Mouse (Mus musculus): Measurements from ENCODE around the gene Gm49383.
"Not testable (repeated sequence)": the region's sequence is repeated elsewhere in the genome, so short reads cannot be mapped to it uniquely, and the experiment has no call there.

Gm49383 gene

DNA sequence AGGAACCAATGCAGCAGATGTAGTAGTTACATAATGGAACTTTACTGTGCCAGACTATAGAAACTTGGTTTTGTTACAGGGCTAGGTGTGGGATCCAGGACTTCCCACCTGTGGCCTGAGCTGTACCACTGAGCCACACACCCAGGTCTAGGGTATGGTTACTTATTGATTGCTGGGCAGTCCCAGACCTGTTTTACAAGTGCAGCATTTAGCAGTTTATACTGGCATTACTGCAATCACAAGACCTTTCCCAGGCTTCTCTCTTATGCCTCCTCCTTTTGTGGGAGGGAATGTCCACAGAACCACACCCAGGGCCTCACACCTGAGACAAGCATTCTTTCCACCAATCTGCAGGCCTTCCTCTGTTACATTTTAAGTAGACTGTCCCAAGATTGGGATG lies 2.1 kb upstream of the Gm49383 start:
- no peak for DNase-seq (ENCODE audit: low read depth)

DNA sequence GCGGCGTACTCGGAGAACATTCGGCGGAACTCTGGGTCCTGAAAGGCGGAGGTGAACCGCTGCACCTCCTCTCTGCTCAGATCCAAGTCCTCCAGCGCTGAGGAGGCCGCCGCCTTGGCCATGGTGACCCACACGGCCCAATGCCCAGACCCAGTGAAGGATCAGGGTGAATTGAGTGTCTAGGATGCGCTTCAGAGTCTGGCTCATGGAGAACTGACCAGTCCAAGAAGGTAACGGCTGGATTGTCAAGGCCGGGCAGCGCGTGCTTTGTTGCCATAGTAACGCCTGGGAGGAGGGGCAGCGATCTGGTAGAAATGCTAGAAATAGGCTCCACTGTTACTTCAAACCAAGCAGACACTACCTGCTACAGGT lies 1.2 kb upstream of the Gm49383 start, which contains the start of gene Dnaaf2:
Gene Dnaaf2 (minus strand): TSS at position 266 of the 372 bp plus-strand sequence.
- peak; percentile 84 for DNase-seq (ENCODE audit: low read depth)

DNA sequence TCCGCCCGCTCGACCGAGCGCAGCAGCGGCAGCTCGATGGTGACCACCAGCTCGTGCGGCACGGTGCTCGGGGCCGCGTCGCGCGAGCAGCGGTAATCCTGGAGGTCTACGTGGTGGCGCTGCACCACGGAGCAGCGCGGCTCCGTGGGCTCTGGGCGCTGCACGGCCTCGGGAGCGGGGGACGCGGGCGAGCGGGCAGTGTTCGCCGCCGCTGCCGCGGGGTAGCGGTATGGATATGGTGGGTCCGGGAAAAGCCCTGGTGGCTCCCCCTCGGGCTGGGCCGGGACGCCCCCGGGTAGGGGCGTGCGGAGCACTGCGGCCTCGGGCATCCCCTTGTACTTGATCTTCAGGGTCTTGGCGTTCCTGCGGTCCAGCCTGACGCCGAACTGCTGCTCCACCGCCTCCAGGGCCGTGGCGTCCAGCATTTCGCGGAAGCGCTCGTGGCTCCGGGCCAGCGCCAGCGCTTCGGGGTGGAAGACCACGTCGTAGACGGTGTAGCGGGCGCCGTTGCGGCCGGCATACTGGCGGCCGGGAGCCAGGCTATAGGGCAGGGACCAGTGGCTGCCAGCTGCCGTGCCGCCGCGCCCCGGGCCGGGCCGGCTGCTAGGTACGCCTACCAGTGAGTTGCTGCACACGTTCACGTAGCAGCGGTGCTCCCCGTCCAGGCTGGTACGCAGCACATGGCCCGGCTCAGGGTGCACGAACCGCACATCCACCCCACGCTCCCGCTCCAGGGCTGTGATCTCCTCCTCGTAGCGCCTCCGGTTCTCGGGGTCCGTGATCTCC lies 667 bp upstream of the Gm49383 start:
- peak; percentile 69 for DNase-seq (ENCODE audit: low read depth)

DNA sequence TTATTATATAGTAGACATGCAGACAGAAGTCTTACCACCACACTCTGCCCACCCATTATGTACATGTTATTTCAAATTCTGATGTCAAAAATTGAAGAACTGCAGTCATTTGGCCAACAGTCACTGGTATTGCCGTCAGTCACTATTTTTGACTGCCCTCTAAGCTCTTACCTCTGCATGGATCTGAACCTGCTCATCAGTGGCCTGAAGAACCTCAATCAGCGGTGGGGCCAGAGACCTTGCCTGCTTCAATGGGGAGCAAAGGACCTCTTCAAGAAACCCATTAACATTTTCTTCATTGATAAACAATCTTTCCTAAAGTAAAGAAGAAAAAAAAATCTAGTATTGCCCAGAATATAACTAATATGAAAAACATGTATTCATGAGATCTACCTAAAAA lies 4.3 kb downstream of the Gm49383 start:
- no peak for DNase-seq (ENCODE audit: low read depth)

DNA sequence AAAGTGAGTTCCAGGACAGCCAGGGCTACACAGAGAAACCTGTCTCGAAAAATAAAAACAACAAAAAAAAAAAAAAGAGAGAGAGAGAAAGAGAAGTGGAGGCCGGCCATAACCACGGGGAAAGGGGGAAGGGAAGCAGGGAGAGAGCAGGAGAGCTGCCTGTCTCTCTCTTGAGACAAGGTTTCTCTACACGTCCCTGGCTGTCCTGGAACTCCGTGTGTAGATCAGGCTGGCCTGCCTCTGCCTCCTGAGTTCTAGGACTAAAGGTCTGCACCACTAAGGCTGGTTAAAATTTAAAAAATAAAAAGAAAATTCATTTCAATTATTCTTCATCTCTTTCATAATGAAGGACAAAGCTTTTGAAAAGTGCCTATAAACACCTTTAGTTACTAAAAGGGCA lies 5.5 kb downstream of the Gm49383 start:
- no peak for DNase-seq (ENCODE audit: low read depth)

DNA sequence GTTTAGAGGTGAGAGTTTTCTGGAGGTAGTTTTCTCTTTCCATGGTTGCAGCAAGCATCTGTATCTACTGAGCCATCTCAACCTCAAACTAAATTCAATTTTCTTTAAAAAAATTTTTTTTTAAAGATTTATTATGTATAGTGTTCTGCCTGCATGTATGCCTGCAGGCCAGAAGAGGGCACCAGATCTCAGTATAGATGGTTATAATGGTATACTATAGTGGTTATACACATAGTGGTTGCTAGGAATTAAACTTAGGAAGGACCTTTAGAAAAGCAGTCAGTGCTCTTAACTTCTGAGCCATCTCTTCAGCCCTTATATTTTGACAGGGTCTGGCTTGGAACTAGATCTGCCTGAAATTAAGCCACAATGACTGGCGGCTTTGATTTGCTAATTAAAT lies 6.4 kb downstream of the Gm49383 start:
- peak; percentile 46 for DNase-seq (ENCODE audit: low read depth)

DNA sequence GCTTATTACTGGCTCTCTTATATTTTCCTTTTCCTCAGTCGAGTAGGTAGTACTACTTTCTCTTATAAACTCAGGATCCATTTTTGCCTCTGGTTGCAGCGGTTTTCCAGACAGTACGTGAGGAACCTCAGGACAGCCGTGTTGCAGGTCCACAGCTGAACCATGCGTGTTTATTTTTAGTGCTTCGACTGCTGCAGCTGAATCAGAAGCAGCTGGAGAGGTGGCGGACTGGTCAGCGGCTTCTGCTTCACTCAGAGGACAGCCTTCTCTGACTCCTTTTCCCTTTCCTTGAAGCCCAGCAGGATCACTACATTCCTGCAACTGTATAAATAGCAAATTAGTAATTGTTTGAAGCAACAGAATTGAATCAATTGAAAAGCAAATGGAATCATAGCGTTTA lies 6.8 kb downstream of the Gm49383 start:
- DNase-seq (ENCODE audit: low read depth): no peak

DNA sequence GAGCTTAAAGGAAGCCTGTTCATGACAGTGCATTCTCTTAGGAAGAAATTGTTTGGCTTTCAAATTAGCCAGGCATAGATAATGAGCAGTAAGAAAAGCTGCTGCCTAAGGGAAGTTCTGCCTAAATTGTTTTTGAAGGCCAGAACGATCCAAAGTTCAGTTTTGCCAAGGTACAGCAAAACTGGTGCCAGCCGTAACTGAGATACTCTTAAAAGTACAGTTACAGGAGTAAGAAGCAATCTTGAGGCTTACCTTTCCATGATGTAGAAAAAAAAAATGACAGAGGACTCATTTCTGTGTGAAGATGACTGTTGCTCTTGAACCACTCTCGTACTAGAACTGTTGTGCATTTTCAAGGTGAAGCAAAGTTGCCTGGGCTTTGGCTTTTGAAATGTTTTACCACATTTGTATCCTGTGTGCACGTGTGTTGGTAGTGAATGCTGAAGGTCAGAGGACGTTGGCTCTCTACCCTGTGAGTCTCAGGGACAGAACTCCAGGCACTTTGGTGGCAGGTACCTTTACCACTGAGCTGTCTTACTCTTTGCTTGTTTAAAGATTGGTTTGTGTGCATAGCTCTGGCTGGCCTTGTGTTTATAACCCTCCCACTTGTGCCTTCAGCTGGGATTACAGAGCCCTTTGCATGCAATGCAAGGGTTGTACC lies 10.0 kb downstream of the Gm49383 start:
- DNase-seq (ENCODE audit: low read depth): no peak

DNA sequence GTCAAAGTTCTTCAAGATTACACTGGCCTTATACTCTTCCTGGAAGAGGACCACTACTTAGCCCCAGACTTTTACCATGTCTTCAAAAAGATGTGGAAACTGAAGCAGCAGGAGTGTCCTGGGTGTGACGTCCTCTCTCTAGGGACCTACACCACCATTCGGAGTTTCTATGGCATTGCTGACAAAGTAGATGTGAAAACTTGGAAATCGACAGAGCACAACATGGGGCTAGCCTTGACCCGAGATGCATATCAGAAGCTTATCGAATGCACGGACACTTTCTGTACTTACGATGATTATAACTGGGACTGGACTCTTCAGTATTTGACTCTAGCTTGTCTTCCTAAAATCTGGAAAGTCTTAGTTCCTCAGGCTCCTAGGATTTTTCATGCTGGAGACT lies 11.5 kb downstream of the Gm49383 start:
- DNase-seq (ENCODE audit: low read depth): no peak

DNA sequence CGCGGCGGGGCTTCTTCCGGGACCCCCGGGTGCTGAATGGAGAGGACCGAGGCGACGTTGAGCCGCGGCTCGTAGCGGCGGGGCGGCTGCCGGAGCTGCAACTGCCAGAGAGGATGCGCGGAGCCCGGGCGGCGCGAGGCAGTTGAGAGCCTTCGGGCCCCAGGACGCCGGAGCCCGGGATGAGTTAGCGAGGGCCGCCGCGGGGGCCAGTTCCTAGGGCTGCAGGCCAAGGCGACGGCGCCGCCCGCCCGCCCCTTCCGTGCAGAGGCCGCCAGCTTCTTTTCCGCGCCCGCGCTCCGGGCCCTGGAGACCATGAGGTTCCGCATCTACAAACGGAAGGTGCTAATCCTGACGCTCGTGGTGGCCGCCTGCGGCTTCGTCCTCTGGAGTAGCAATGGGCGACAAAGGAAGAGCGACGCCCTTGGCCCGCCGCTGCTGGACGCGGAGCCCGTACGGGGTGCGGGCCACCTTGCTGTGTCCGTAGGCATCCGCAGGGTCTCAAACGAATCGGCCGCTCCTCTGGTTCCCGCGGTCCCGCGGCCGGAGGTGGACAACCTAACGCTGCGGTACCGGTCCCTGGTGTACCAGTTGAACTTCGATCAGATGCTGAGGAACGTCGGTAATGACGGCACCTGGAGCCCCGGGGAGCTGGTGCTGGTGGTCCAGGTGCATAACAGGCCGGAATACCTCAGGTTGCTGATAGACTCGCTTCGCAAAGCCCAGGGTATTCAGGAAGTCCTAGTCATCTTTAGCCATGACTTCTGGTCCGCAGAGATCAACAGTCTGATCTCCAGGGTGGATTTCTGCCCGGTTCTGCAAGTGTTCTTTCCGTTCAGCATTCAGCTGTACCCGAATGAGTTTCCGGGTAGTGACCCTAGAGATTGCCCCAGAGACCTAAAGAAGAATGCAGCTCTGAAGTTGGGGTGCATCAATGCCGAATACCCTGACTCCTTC lies 12.3 kb downstream of the Gm49383 start:
- peak; percentile 60 for DNase-seq (ENCODE audit: low read depth)

DNA sequence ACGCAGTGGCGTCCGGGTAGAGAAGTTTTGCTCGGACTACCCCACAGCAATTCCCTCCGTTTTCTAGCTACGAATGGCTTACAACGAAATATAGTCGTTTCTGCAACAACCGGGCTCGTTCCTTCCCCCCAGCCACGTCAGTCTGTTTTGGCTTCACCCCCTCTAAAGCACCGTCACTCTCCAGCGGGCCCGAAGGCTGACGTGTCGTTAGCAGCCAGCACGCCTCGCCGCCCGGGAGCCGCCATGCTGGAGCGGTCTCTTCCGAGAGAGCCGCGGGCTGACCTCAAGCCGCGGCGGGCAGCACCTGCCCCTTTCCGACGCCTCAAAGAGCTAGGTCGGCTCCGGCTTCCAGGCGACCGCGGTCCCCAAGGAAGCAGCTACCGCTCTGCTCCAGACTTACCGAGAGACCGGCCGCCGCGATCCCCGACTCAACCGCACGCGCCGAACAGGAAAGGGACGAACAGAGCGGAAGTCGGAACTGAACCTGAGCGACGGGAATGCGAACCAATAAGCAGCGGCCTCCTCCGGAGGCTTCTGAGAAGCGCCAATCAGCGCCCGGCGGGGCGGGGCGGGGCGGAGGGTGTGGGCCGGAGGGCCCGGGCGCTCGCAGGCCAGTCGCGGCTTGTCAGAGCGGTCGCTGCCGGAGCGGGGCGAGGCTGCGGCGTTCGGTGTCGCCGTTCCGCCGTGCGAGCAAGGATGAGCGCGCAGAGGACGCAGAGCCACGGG lies 13.2 kb downstream of the Gm49383 start, which contains the start of the genes Rpl36al and Mgat2:
Gene Rpl36al (minus strand): TSS at position 501 of the 726 bp plus-strand sequence.
Gene Mgat2 (plus strand): TSS at position 575 of the 726 bp plus-strand sequence.
- peak; percentile 100 for DNase-seq (ENCODE audit: low read depth)

DNA sequence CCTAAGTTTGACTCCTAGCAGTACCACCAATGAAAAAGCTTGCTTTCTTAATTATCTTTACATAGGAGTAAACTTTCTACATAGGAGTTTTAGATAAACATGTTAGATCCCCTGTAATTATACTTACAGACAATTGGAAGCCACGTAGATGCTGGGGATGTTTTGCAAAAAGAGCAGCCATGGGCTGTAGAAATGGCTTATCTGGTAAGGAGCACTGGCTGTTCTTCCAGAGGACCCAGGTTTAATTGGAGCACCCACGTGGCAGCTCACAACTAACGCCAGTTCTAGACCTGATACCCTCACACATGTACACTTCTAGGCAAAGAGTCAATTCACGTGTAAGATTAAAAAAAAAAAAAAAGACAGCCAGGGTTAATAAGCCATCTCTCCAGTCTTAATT lies 15.1 kb downstream of the Gm49383 start:
- DNase-seq (ENCODE audit: low read depth): no peak

DNA sequence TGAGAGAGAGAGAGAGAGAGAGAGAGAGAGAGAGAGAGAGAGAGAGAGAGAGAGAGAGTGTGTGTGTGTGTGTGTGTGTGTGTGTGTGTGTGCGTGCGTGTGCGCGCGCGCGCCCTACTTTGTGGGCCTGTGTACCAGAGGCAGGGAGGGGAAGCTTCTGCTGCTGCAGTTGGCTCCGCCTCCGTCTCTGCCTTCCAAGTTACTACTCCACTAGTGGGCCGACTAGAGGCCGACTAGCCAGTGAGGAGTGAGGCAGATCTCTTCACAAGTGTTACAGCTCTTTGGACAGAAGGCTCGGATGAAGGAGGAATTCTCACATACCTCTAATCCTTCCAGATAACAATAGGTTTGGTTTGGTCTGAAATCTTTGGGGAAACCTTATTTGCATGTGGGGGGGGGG lies 17.5 kb downstream of the Gm49383 start:
- no peak for DNase-seq (ENCODE audit: low read depth)

DNA sequence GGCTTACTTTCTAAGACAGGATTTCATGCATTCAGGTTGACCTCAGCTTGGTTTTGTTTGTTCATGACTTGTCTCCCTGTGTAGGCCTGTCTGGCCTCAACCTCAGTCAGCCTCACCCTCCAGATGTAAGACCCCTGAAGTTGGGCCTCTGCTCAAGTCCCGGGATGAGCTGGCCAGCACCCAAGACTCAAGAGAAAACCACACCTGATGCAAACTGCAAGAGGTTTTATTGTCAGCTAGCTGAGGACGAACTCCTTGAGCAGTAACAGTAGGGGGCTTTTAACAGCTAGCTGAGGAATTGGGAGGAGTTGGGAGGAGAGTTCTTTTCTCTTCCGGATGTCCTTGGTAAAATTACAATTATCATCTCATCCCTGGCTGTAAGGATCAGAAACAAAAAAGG lies 19.4 kb downstream of the Gm49383 start:
- DNase-seq (ENCODE audit: low read depth): no peak

DNA sequence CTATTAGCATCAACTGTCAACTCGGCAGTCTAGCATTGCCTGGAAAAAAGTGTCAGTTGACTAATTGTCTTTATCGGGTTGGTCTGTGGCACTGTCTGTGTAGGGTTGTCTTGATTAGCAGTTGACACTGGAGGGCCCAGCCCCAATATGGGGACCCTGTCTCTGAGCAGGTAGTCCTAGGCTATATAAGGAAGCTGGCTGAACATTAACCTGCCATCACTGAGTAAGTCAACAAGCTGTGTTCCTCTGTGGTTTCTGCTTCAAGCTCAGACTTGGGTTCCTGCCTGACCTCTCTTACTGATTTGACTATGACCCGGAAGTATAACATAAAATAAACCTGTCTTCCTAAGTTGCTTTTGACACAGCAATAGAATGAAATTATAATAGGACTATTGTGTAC lies 20.9 kb downstream of the Gm49383 start:
- DNase-seq (ENCODE audit: low read depth): no peak

DNA sequence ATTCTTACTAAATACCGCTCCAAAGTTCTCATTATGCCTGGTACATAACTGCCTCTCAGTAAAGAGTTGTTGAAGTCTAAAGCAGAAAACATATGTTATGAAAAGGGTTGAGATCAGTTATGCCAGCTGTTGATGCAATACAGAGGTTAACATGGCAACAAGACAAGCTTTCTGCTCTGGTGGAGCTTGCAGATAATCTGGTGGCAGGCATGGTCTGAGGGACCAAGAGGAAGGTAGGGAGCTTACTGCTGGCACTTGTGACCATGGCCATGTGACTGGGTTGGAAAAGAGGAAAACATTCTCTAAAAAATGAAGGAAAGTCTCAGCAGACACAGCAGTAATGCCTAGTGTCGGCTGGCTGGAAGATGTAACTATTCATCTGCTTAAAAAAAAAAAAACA lies 25.6 kb downstream of the Gm49383 start:
- DNase-seq (ENCODE audit: low read depth): no peak

DNA sequence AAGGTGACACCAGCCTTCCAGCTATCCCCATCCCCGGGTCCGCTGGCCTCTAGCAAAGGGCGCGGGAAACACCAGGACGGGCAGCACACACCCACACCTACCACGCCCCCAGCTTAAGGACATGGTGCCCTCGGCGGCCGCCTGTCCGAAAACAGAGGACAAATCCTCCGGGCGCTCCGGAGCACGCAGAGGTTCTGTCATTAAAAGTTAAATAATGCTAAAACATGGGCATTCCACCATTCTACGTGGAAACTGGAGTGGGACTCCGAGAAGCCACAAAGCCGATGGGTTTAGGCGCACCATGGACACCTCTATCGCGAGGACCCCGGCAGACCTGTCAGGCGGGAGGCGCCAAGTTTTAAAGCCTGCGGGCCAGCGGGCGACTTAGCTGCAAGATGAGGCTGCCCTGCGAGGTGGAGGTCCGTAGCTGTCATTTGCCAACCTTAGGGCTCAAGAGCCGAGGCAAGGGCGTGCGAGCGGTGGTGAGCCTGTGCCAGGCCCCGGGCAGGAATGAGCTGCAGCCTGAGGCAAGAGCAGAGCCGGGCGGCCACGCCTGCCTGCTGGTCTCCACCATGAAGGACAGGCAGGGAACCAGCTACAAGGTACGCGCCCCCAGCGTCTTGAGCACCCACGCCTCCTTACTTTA lies 28.3 kb downstream of the Gm49383 start, which contains the start of gene Lrr1:
Gene Lrr1 (plus strand): TSS at position 354 of the 646 bp plus-strand sequence.
- DNase-seq (ENCODE audit: low read depth): peak; percentile 89

DNA sequence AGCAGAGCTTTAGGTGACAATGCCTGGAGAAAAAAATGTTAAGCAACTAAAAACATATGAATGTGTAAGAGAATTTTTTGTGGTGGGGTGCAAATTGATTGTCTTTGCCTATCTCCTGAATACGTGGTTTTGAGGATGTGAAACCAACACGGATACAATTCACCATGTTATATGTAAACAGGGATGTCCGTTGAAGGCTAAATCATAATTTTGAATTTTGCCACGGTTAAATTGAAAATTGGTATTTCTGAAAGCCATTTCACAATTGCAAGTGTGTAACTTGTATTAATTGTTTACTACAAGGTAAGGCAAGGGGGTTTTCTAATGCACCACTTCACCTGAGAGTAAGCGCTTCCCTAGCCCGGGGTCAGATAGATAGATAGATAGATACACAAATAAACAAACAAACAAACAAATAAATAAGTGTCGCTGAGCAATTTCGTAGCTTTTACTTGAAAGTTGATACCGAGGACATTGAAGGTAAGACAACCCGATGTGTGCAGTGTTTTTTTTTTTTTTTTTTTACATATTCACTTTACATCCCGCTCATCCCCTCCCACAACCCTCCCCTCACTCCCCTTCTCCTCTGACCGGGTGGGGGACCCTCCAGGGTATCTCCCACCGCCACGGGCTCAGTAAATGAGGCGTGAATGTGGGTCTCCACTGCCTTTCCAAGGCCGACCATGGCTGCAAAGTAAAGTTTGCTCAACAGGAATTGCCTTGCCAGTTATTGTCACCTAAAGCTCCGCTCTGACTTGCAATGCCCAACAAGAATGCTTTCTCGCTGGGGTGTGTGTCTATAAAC lies 29.0 kb downstream of the Gm49383 start:
- DNase-seq (ENCODE audit: low read depth): no peak

DNA sequence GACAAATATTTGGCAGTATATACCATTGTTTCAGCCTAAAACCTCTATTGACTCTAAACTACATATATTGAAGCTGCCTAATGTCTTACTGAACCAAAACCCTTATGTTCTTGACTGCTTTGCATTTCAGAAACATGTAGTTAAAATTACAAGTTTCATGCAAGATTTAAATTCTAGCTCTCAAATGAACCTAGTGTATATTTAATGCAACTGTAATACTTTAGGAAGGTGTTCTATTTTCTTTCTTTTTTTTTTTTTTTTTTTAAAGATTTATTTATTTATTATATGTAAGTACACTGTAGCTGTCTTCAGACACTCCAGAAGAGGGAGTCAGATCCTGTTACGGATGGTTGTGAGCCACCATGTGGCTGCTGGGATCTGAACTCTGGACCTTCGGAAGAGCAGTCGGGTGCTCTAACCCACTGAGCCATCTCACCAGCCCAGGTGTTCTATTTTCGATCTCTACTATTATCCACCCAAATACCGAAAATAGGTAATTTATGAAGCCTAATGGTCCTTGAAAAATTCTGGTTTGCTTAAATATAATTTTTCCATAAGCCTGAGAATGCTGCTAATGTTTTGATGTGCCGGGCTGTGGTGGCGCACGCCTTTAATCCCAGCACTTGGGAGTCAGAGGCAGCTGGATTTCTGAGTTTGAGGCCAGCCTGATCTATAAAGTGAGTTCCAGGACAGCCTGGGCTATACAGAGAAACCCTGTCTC lies 29.9 kb downstream of the Gm49383 start:
- not testable (repeated sequence) for DNase-seq (ENCODE audit: low read depth)

DNA sequence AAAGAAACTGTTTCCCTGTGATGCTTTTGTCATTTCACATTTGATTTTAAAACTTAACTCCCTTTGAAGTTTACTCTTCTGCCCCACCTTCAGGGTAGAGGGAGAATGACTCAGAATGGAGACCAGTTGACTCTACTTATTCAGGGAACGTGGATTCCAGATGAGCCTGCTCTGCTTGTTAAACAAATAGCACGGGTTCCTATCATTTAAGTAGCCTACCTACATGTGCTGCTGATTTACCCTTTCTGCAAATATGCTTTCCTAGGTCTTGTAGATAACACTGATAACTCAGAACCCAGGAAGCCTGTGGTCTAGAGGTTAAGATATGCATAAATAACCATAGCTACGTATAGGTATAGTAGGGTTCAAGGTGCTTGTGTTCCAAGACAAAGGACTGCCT lies 32.0 kb downstream of the Gm49383 start:
- DNase-seq (ENCODE audit: low read depth): no peak

All from NIH3T3 (cell line).